Mouse (Mus musculus) CH12.LX (cell line): Measurements from ENCODE around the gene Prickle2. TPM values are rescaled to one million over a fixed set of nuclear protein-coding genes. Genes with fewer than 3 reads are reported as not detected.

Source experiments
- DNase-seq: peaks from one replicate; pipeline ENCODE4 v3.0.0-alpha.2; 2013; ENCODE audit errors: extremely low read depth
- H3K27ac ChIP-seq: 2 replicates; pipeline ENCODE4 v1.5.1; 2012; ENCODE audit warnings: low read depth, mild to moderate bottlenecking, control low read depth, moderate library complexity; ENCODE audit not compliant: insufficient read depth
- H3K27me3 ChIP-seq: replicated peaks from 2 replicates; pipeline ENCODE3; 2012; ENCODE audit warnings: inconsistent platforms
- H3K36me3 ChIP-seq, 2 experiments: replicated peaks in 1 of 2; 2 replicates each; pipeline versions ENCODE3 to v1.6.1; 2012; ENCODE audit warnings: inconsistent platforms in 1 of 2, low read length in 1 of 2, mild to moderate bottlenecking in 1 of 2, mixed read lengths in 1 of 2, moderate library complexity in 1 of 2; ENCODE audit not compliant: control insufficient read depth in 1 of 2, insufficient read depth in 1 of 2
- H3K4me1 ChIP-seq, 2 experiments: 2 replicates each; pipeline ENCODE4 v1.6.1; 2012; ENCODE audit warnings: inconsistent platforms in 1 of 2, moderate library complexity in 1 of 2; ENCODE audit not compliant: insufficient read depth in 2 of 2, control insufficient read depth in 1 of 2
- H3K4me2 ChIP-seq: 2 replicates; pipeline ENCODE4 v1.6.1; 2012; ENCODE audit warnings: low read depth, mild to moderate bottlenecking, control low read depth; ENCODE audit not compliant: poor library complexity, insufficient read depth, severe bottlenecking
- H3K4me3 ChIP-seq, 3 experiments: fragments of 150-350 bp in 1 of 3; sonication (generic) in 1 of 3; replicated peaks in 1 of 3; 2 replicates each; pipeline versions ENCODE3 to v1.5.1; 2011 to 2012; ENCODE audit warnings: low read depth in 2 of 3, low read length in 2 of 3, mild to moderate bottlenecking in 2 of 3, moderate library complexity in 2 of 3, control low read depth in 1 of 3, improper control_type of control experiment in 1 of 3, inconsistent platforms in 1 of 3, mixed read lengths in 1 of 3; ENCODE audit not compliant: poor library complexity in 1 of 3
- H3K79me2 ChIP-seq: replicated peaks from 2 replicates; pipeline ENCODE4 v1.6.1; 2012; ENCODE audit warnings: mild to moderate bottlenecking, moderate library complexity; ENCODE audit not compliant: control insufficient read depth, poor library complexity, insufficient read depth, severe bottlenecking; ENCODE audit errors: extremely low read depth
- H3K9ac ChIP-seq: 2 replicates; pipeline ENCODE4 v1.6.1; 2012; ENCODE audit warnings: low read depth, mild to moderate bottlenecking, control low read depth, moderate library complexity; ENCODE audit not compliant: insufficient read depth
- H3K9me3 ChIP-seq: replicated peaks from 2 replicates; pipeline ENCODE3; 2012; ENCODE audit warnings: low read length, inconsistent platforms, mixed read lengths
- CTCF ChIP-seq, 2 experiments: IDR thresholded peaks in 1 of 2; conservative IDR thresholded peaks in 1 of 2; 2 replicates each; pipeline ENCODE4 v1.5.1; 2011 to 2012; ENCODE audit warnings: low read depth in 2 of 2, low read length in 2 of 2, improper control_type of control experiment in 1 of 2, inconsistent platforms in 1 of 2, mild to moderate bottlenecking in 1 of 2, moderate library complexity in 1 of 2
- EP300 ChIP-seq: IDR thresholded peaks from 2 replicates; pipeline ENCODE4 v1.6.1; 2011; ENCODE audit warnings: low read length, improper control_type of control experiment
- ETS1 ChIP-seq: conservative IDR thresholded peaks from 2 replicates; pipeline ENCODE4 v1.6.1; 2012; ENCODE audit warnings: low read depth, mild to moderate bottlenecking, inconsistent platforms, low read length, improper control_type of control experiment, moderate library complexity
- GABPA ChIP-seq: IDR thresholded peaks from 2 replicates; pipeline ENCODE4 v1.6.1; 2012; ENCODE audit warnings: low read depth, low read length, improper control_type of control experiment, inconsistent platforms; ENCODE audit not compliant: insufficient replicate concordance
- JUN ChIP-seq: IDR thresholded peaks from 2 replicates; pipeline ENCODE4 v1.6.1; 2011; ENCODE audit warnings: low read depth, mild to moderate bottlenecking, low read length, improper control_type of control experiment, moderate library complexity; ENCODE audit not compliant: insufficient read depth
- MAFK ChIP-seq: IDR thresholded peaks from 2 replicates; pipeline ENCODE4 v1.6.1; 2011; ENCODE audit warnings: low read length, improper control_type of control experiment; ENCODE audit not compliant: insufficient replicate concordance
- MAZ ChIP-seq: IDR thresholded peaks from 2 replicates; pipeline ENCODE4 v1.6.1; 2012; ENCODE audit warnings: low read depth, mild to moderate bottlenecking, inconsistent platforms, low read length, improper control_type of control experiment, moderate library complexity
- MEF2A ChIP-seq: IDR thresholded peaks from 2 replicates; pipeline ENCODE4 v1.6.1; 2014; ENCODE audit warnings: low read depth, mild to moderate bottlenecking, inconsistent platforms, low read length, improper control_type of control experiment, borderline replicate concordance
- MXI1 ChIP-seq: IDR thresholded peaks from 2 replicates; pipeline ENCODE4 v1.6.1; 2011; ENCODE audit warnings: mild to moderate bottlenecking, low read depth, low read length, improper control_type of control experiment
- MYC ChIP-seq: IDR thresholded peaks from 2 replicates; pipeline ENCODE4 v1.6.1; 2011; ENCODE audit warnings: low read depth, mild to moderate bottlenecking, improper control_type of control experiment, low read length
- PAX5 ChIP-seq: IDR thresholded peaks from 2 replicates; pipeline ENCODE4 v1.6.1; 2012; ENCODE audit warnings: low read length, inconsistent platforms, mixed read lengths
- POLR2A ChIP-seq: IDR thresholded peaks from 2 replicates; pipeline ENCODE4 v1.6.1; 2011; ENCODE audit warnings: low read depth, mild to moderate bottlenecking, improper control_type of control experiment, low read length
- POLR2AphosphoS2 ChIP-seq: IDR thresholded peaks from 2 replicates; pipeline ENCODE4 v1.6.1; 2011; ENCODE audit warnings: low read depth, low read length, improper control_type of control experiment
- RAD21 ChIP-seq: IDR thresholded peaks from 2 replicates; pipeline ENCODE4 v1.6.1; 2011; ENCODE audit warnings: low read depth, mild to moderate bottlenecking, low read length, improper control_type of control experiment, moderate library complexity
- RCOR1 ChIP-seq: conservative IDR thresholded peaks from 2 replicates; pipeline ENCODE4 v1.6.1; 2012; ENCODE audit warnings: low read depth, mild to moderate bottlenecking, inconsistent platforms, low read length, improper control_type of control experiment
- SIN3A ChIP-seq: IDR thresholded peaks from 2 replicates; pipeline ENCODE4 v1.6.1; 2012; ENCODE audit warnings: low read length, improper control_type of control experiment, inconsistent platforms
- SMC3 ChIP-seq: IDR thresholded peaks from 2 replicates; pipeline ENCODE4 v1.6.1; 2011; ENCODE audit warnings: low read depth, low read length, improper control_type of control experiment
- TBP ChIP-seq: conservative IDR thresholded peaks from 2 replicates; pipeline ENCODE4 v1.6.1; 2011; ENCODE audit warnings: low read depth, low read length, improper control_type of control experiment
- TCF12 ChIP-seq: IDR thresholded peaks from 2 replicates; pipeline ENCODE4 v1.6.1; 2014; ENCODE audit warnings: low read depth, mild to moderate bottlenecking, inconsistent platforms, low read length, improper control_type of control experiment
- USF1 ChIP-seq: IDR thresholded peaks from 2 replicates; pipeline ENCODE4 v1.6.1; 2014; ENCODE audit warnings: low read depth, mild to moderate bottlenecking, inconsistent platforms, low read length, improper control_type of control experiment
- USF2 ChIP-seq: conservative IDR thresholded peaks from 2 replicates; pipeline ENCODE4 v1.6.1; 2011; ENCODE audit warnings: low read depth, low read length, improper control_type of control experiment
- dilution Hi-C: fragments of 300-500 bp; cut with MboI; formaldehyde crosslinking; loops from 2 replicates; pipeline ENCODE4 v1.14.3; 2020; ENCODE audit warnings: low sequenced_read_pairs; ENCODE audit not compliant: extremely low pct_unique_long_range_greater_than_20kb, extremely low pct_ligation_motif_present
- in situ Hi-C: fragments of 300-500 bp; cut with MboI; formaldehyde crosslinking; loops from 3 replicates; pipeline ENCODE4 v1.14.3; 2019; ENCODE audit warnings: low sequenced_read_pairs, low pct_ligation_motif_present, low pct_unique_long_range_greater_than_20kb, mixed read lengths
- polyA plus RNA-seq: library from polyadenylated mRNA; unstranded; fragments of >175 nt; gene quantifications from 2 replicates; pipeline ENCODE4 v1.2.1, GENCODE M21; 2012; ENCODE audit warnings: low read depth; ENCODE audit not compliant: insufficient read length
- total RNA-seq, 2 experiments: library from RNA; depleted of rRNA; stranded (reverse); fragments of 300-350 nt in 1 of 2; fragments of >200 nt in 1 of 2; gene quantifications; 2 replicates each; pipeline ENCODE4 v1.2.3; 2012 to 2014

Prickle2 gene
- total and polyA plus RNA-seq, 3 experiments, result not detected

- Histone ChIP-seq H3K9me3 (peaks cover 70% of the 10 kb centered on the region), H3K4me3 (no peak overlapping the region), H3K79me2 (no peaks in the 10 kb centered on the region), H3K27me3 (no peaks in the 10 kb centered on the region), H3K9ac (no peak overlapping the region), H3K27ac (no peak overlapping the region), H3K4me2 (no peak overlapping the region), H3K36me3 (no peaks in the 10 kb centered on the region), H3K4me1 (no peaks in the 10 kb centered on the region)
- DNase-seq, result no peak
- TF ChIP-seq SIN3A (no peak), GABPA (no peak), TBP (no peak), ETS1 (no peak), MYC (no peak), RAD21 (no peak), MAFK (no peak), PAX5 (no peak), USF2 (no peak), JUN (no peak), USF1 (no peak)
- dilution Hi-C loops (no loop called here), in situ Hi-C loops (no loop called here)
Measured at GRCm38 (mm10) chr6:92520088-92520875, 185.7 kb downstream of the Prickle2 start.

- Histone ChIP-seq H3K36me3 (no peaks in the 10 kb centered on the region), H3K27ac (no peak overlapping the region), H3K9me3 (peaks cover 70% of the 10 kb centered on the region), H3K79me2 (no peaks in the 10 kb centered on the region), H3K4me1 (no peaks in the 10 kb centered on the region), H3K9ac (no peak overlapping the region), H3K4me3 (no peak overlapping the region), H3K27me3 (no peaks in the 10 kb centered on the region), H3K4me2 (no peak overlapping the region)
- TF ChIP-seq SMC3 (no peak), POLR2A (no peak), MXI1 (no peak), JUN (no peak), POLR2AphosphoS2 (no peak), CTCF (conservative IDR thresholded peaks at IDR 0.05 in 1 of 2, IDR thresholded peaks at IDR 0.05 in 1 of 2; ENCODE audit: low read depth in 2 of 2, low read length in 2 of 2) (no peak), USF2 (no peak), MAZ (no peak), MEF2A (no peak), PAX5 (no peak), EP300 (no peak), TCF12 (no peak), RCOR1 (no peak)
- in situ Hi-C loops (no loop called here), dilution Hi-C loops (no loop called here)
- DNase-seq, result no peak
Measured at GRCm38 (mm10) chr6:92518438-92518968, 187.5 kb downstream of the Prickle2 start.
